Mouse (Mus musculus) hindbrain, embryonic 13.5 days (tissue): ENCODE results near the gene Stard10. TPM values are rescaled to one million over a fixed set of nuclear protein-coding genes. Genes with fewer than 3 reads are reported as not detected.
A peak's percentile ranks its signal among the peaks of the same experiment; 100 is the strongest.

Experiments
- ATAC-seq: fragments of 200-750 bp; cut with Nextera tagmentation; 2 replicates; pipeline ENCODE4 v1.8.0; 2017; ENCODE audit warnings: moderate TSS enrichment; ENCODE audit not compliant: low FRiP score
- H3K27ac ChIP-seq: fragments of 300-500 bp; sonication (generic); 2 replicates; pipeline ENCODE4 v1.5.1; 2015; ENCODE audit warnings: inconsistent platforms, mild to moderate bottlenecking, moderate library complexity
- H3K27me3 ChIP-seq: fragments of 300-500 bp; sonication (generic); 2 replicates; pipeline ENCODE4 v1.6.1; 2015; ENCODE audit warnings: mild to moderate bottlenecking, inconsistent platforms
- H3K36me3 ChIP-seq: fragments of 300-500 bp; sonication (generic); 2 replicates; pipeline ENCODE4 v1.6.1; 2015; ENCODE audit warnings: mild to moderate bottlenecking, inconsistent platforms
- H3K4me1 ChIP-seq: fragments of 300-500 bp; sonication (generic); replicated peaks from 2 replicates; pipeline ENCODE4 v1.6.1; 2015; ENCODE audit warnings: inconsistent platforms
- H3K4me2 ChIP-seq: fragments of 300-500 bp; sonication (generic); 2 replicates; pipeline ENCODE4 v1.6.1; 2015; ENCODE audit warnings: inconsistent platforms, mild to moderate bottlenecking, moderate library complexity
- H3K4me3 ChIP-seq: fragments of 300-500 bp; sonication (generic); 2 replicates; pipeline ENCODE4 v1.5.1; 2015; ENCODE audit warnings: mild to moderate bottlenecking, inconsistent platforms
- H3K9ac ChIP-seq: fragments of 300-500 bp; sonication (generic); 2 replicates; pipeline ENCODE4 v1.6.1; 2015; ENCODE audit warnings: mild to moderate bottlenecking, inconsistent platforms
- H3K9me3 ChIP-seq: fragments of 300-500 bp; sonication (generic); 2 replicates; pipeline ENCODE4 v1.6.1; 2016; ENCODE audit warnings: inconsistent platforms
- WGBS: fragments of 180-500 bp; shearing (Covaris S2); methylation state at CpG from one replicate; pipeline ENCODE4 v1.1.7; 2015; 5-methylcytosine and 5-hydroxymethylcytosine counted together
- polyA plus RNA-seq: library from polyadenylated mRNA; unstranded; fragments of >200 nt; fragmentation: Nextera tagmentation; extraction: Ambion mirVana; gene quantifications from 2 replicates; pipeline ENCODE4 v1.2.1, GENCODE M21; 2015

Gene Stard10
- polyA plus RNA-seq, 1 experiment from 2014 or later: 10.0 TPM

DNA sequence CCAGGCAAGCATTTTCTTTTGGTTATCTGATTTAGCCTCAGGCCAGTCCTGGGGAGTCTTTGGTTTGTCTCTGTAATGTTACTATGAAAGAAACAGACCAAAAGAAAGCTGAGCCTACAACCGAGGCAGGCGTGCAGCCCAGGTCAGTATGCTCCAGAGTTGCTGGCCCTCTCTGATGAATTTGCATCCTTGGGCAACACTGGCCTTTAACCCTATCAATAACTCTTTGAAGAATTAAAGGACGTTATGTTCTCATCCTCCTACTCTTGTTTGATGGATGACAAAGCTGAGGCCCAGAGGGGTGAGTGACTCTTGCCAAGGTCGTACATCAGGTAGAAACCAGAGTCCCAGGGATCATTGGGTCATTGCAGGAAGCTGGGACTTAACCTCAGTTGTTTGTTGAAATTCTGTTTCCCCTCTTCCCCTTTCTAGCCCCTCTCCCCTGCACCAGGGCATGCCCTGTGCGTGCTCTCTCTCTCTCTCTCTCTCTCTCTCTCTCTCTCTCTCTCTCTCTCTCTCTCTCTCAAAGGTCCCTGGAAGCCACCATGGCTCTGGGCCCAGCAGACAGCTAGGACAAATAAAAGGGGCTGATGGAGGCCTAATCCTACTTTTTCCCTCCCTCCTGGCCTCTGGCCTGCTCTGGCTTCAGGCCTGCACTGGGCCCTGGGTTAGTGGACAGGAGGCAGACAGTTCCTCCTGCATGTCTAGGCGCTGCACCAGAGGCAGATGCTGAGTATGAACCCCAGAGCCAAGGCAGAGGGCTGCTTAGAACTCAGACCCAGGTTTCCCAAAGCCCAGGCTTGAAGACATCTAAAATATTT, 7.5 kb downstream of the Stard10 start:
- H3K4me2 ChIP-seq: no peak overlapping the region
- no peak overlapping the region for H3K4me3 ChIP-seq
- no peak overlapping the region for H3K27ac ChIP-seq
- ATAC-seq: no peak
- no peaks in the 10 kb centered on the region for H3K9me3 ChIP-seq
- H3K4me1 ChIP-seq: peaks cover 36% of the 10 kb centered on the region
- 75% methylated on average over 5 of the region's 6 CpGs for WGBS
- H3K36me3 ChIP-seq: no peaks in the 10 kb centered on the region
- no peak overlapping the region for H3K9ac ChIP-seq
- peaks cover 31% of the 10 kb centered on the region for H3K27me3 ChIP-seq

- Histone ChIP-seq H3K9ac (no peak overlapping the region), H3K9me3 (no peaks in the 10 kb centered on the region), H3K4me3 (no peak overlapping the region), H3K27ac (no peak overlapping the region), H3K4me2 (no peak overlapping the region), H3K4me1 (peaks cover 38% of the 10 kb centered on the region), H3K27me3 (peaks cover 19% of the 10 kb centered on the region), H3K36me3 (no peaks in the 10 kb centered on the region)
- ATAC-seq: no peak
- WGBS: 80% methylated on average over 5 of the region's 5 CpGs
Measured at GRCm38 (mm10) chr7:101326006-101326405, 9.1 kb downstream of the Stard10 start.

GRCm38 (mm10) chr7:101327263-101327662, 10.4 kb downstream of the Stard10 start:
- H3K36me3 ChIP-seq: no peaks in the 10 kb centered on the region
- no peak overlapping the region for H3K4me3 ChIP-seq
- peaks cover 29% of the 10 kb centered on the region for H3K4me1 ChIP-seq
- no peak for ATAC-seq
- H3K4me2 ChIP-seq: no peak overlapping the region
- H3K9ac ChIP-seq: no peak overlapping the region
- H3K27ac ChIP-seq: no peak overlapping the region
- peaks cover 9% of the 10 kb centered on the region for H3K27me3 ChIP-seq
- 66% methylated on average over 5 of the region's 5 CpGs for WGBS
- no peaks in the 10 kb centered on the region for H3K9me3 ChIP-seq

DNA sequence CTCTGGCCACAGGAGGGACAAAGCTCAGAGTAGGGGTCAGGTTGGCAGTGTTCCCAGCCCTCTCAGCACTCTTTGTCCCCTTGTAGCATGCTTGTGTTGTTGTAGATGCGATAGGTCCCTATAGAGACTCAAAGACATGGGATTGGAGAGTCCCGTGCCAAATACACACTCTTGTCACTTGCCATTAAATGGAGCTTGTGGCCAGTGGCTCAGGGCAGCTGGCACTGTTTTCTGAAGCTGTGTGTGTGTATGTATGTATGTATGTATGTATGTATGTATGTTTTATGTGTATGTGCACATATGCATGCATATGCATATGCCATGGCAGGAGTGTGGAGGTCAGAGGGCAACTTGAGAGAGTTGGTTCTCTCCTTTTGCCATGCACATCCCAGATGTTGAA, 10.9 kb downstream of the Stard10 start:
- Histone ChIP-seq H3K4me2 (no peak overlapping the region), H3K27ac (no peak overlapping the region), H3K27me3 (0 out of 2 replicates have a peak, but pooled peaks cover 4% of the 10 kb centered on the region), H3K9ac (no peak overlapping the region), H3K4me1 (peaks cover 26% of the 10 kb centered on the region), H3K4me3 (no peak overlapping the region), H3K36me3 (no peaks in the 10 kb centered on the region), H3K9me3 (no peaks in the 10 kb centered on the region)
- no peak for ATAC-seq
- WGBS: 90% methylated on average over 2 of the region's 2 CpGs

GRCm38 (mm10) chr7:101328621-101329158, 11.8 kb downstream of the Stard10 start:
- peaks cover 23% of the 10 kb centered on the region for H3K4me1 ChIP-seq
- no peak overlapping the region for H3K4me2 ChIP-seq
- H3K27ac ChIP-seq: peak overlapping the region; percentile 76
- no peaks in the 10 kb centered on the region for H3K9me3 ChIP-seq
- ATAC-seq: peak; percentile 46; the same call in 1 of the 2 replicates
- no peaks in the 10 kb centered on the region for H3K36me3 ChIP-seq
- H3K4me3 ChIP-seq: no peak overlapping the region
- WGBS: 64% methylated on average over 4 of the region's 4 CpGs
- H3K9ac ChIP-seq: peak overlapping the region; percentile 43
- no peaks in the 10 kb centered on the region for H3K27me3 ChIP-seq

DNA sequence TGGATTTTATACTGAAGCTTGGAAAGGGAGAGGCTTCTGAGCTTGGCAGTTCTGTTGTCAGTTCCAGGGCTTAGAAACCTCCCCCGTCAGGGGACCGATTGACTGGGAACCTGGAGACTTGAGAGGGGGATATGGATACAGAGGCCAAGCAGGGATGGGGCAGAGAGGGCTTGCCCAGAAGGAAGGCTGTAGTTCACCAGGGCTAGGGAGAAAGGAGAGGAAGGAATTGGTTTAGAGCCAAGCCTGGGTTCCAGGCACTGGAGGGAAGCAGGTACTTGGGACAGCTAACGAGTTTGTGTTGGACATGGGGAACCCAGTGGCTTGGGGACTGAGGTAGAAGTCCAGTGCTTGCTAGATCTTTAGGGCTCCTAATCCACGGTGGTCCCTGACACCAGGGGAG, 12.7 kb downstream of the Stard10 start:
- WGBS: 66% methylated on average over 4 of the region's 4 CpGs
- no peaks in the 10 kb centered on the region for H3K27me3 ChIP-seq
- H3K9me3 ChIP-seq: no peaks in the 10 kb centered on the region
- H3K9ac ChIP-seq: peak overlapping the region; percentile 43; the same call in 1 of the 2 replicates
- no peak overlapping the region for H3K4me3 ChIP-seq
- ATAC-seq: no peak
- peaks cover 23% of the 10 kb centered on the region for H3K4me1 ChIP-seq
- H3K36me3 ChIP-seq: no peaks in the 10 kb centered on the region
- H3K27ac ChIP-seq: peak overlapping the region; percentile 76; the same call in 1 of the 2 replicates
- H3K4me2 ChIP-seq: no peak overlapping the region

- H3K27me3 ChIP-seq: no peaks in the 10 kb centered on the region
- peak; percentile 35; the same call in 1 of the 2 replicates for ATAC-seq
- H3K4me3 ChIP-seq: no peak overlapping the region
- H3K9me3 ChIP-seq: no peaks in the 10 kb centered on the region
- no peaks in the 10 kb centered on the region for H3K36me3 ChIP-seq
- H3K27ac ChIP-seq: no peak overlapping the region
- no peak overlapping the region for H3K4me2 ChIP-seq
- 74% methylated on average over 10 of the region's 10 CpGs for WGBS
- peaks cover 23% of the 10 kb centered on the region for H3K4me1 ChIP-seq
- H3K9ac ChIP-seq: no peak overlapping the region
Measured at GRCm38 (mm10) chr7:101330074-101330840, 13.4 kb downstream of the Stard10 start.

DNA sequence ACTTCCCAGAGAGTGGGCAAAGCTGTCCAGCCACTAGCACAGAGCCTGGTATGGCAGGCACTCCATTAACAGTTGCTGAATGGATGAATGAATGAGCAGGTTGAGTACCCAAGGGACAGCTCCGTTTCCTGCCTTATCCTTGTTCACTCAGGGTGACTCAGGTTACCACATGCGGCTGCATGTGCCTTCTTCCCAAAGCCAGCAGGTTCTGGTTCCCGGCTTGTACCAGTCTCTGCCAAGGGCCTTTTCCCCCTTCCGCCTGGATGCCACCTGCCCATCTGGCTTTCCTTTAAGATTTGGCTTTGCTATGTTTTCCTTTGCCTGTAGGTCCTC, 13.9 kb downstream of the Stard10 start:
- H3K4me3 ChIP-seq: no peak overlapping the region
- 81% methylated on average over 4 of the region's 4 CpGs for WGBS
- H3K9ac ChIP-seq: no peak overlapping the region
- no peaks in the 10 kb centered on the region for H3K9me3 ChIP-seq
- no peak for ATAC-seq
- no peak overlapping the region for H3K4me2 ChIP-seq
- no peaks in the 10 kb centered on the region for H3K27me3 ChIP-seq
- H3K4me1 ChIP-seq: peaks cover 23% of the 10 kb centered on the region
- H3K36me3 ChIP-seq: no peaks in the 10 kb centered on the region
- no peak overlapping the region for H3K27ac ChIP-seq

DNA sequence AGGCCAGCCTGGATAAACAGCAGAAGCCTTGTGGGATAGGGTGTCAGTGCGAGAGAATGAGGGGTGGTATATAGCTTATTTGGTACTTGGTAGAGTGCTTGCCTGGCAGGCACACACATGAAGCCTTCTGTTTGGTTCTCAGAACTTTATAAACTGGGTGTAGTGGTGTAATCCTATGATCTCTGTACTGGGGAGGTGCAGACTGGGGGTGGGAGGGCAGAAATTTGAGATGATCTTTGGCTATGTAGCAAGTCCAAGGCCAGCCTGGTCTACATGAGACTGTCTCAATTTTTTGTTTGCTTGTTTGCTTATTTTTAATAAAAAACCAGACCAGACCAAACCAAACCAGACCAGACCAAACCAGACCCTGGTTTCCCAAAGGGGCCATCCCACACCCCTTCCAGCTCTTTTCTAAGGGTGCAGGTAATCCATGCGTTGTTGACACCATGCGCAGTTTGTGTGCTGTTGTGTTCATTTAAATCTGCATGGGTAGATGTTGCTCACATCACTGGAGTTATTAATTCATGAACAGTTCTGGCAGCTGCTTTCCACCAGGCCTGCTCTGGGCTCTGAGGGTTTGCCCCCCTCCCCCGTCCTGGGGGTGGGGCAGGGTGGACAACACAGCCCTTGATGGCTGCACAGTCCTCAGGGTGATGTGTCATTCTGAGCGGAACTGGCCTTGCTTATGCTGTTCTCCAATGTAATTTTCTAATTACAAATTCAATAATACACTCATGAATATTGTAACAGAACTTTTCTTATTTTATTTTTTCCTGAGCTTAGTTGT, 15.4 kb downstream of the Stard10 start:
- no peaks in the 10 kb centered on the region for H3K9me3 ChIP-seq
- WGBS: 77% methylated on average over 5 of the region's 5 CpGs
- peaks cover 23% of the 10 kb centered on the region for H3K4me1 ChIP-seq
- no peaks in the 10 kb centered on the region for H3K27me3 ChIP-seq
- no peak overlapping the region for H3K4me2 ChIP-seq
- no peak overlapping the region for H3K27ac ChIP-seq
- no peaks in the 10 kb centered on the region for H3K36me3 ChIP-seq
- no peak overlapping the region for H3K9ac ChIP-seq
- no peak for ATAC-seq
- no peak overlapping the region for H3K4me3 ChIP-seq

GRCm38 (mm10) chr7:101335228-101335627, 18.3 kb downstream of the Stard10 start:
- Histone ChIP-seq H3K4me3 (no peak overlapping the region), H3K36me3 (no peaks in the 10 kb centered on the region), H3K4me1 (peaks cover 5% of the 10 kb centered on the region), H3K9ac (no peak overlapping the region), H3K27me3 (no peaks in the 10 kb centered on the region), H3K9me3 (no peaks in the 10 kb centered on the region), H3K27ac (no peak overlapping the region), H3K4me2 (no peak overlapping the region)
- 93% methylated on average over 2 of the region's 2 CpGs for WGBS
- ATAC-seq: no peak

DNA sequence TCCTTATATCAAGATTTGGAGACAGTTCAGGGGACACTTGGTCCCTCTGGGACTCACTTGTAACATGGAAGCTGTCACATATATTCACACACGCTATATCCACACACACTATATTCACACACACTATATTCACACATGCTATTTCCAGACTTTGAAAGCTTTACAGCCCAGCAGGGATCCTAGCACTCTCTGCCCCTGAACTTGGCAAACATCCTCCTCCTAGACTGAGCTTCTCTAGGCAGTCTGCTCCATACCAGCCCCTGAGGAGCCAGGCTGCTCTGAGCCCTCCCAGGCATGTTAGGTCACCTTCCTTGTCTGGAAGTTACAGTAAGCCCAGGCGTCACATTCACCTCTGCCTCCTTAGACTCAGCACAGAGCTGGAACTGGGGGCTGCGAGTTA, 19.8 kb downstream of the Stard10 start:
- peaks cover 3% of the 10 kb centered on the region; the same call in 1 of the 2 replicates for H3K4me1 ChIP-seq
- H3K27me3 ChIP-seq: no peaks in the 10 kb centered on the region
- no peak overlapping the region for H3K9ac ChIP-seq
- H3K36me3 ChIP-seq: no peaks in the 10 kb centered on the region
- no peak overlapping the region for H3K4me3 ChIP-seq
- no peak overlapping the region for H3K4me2 ChIP-seq
- ATAC-seq: no peak
- no peaks in the 10 kb centered on the region for H3K9me3 ChIP-seq
- WGBS: 94% methylated on average over 3 of the region's 3 CpGs
- H3K27ac ChIP-seq: no peak overlapping the region

DNA sequence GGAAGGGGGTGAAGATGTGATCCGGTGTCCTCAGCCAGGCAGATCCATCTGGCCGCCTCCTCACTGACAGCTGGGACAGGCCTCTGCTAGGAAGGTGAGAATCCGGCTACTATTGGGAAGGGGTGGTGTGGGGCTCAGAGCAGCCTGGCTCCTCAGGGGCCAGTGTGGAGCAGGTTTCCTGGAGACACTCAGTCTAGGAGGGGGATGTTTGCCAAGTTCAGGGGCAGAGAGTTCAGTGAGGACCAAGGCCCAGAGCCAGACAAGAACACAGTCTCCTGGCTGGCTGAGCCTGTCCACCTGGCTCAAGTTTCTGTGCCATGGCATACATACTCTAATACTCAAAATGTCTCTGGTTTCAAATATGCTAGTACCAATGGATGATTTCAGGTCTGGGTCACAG, 20.5 kb downstream of the Stard10 start:
- H3K36me3 ChIP-seq: no peaks in the 10 kb centered on the region
- no peaks in the 10 kb centered on the region for H3K27me3 ChIP-seq
- H3K27ac ChIP-seq: no peak overlapping the region
- no peak overlapping the region for H3K4me2 ChIP-seq
- no peaks in the 10 kb centered on the region for H3K9me3 ChIP-seq
- 92% methylated on average over 3 of the region's 3 CpGs for WGBS
- no peak for ATAC-seq
- no peak overlapping the region for H3K9ac ChIP-seq
- no peak overlapping the region for H3K4me3 ChIP-seq
- peaks cover 1% of the 10 kb centered on the region; the same call in 1 of the 2 replicates for H3K4me1 ChIP-seq
